Mouse (Mus musculus) cerebellum, adult 11-12 months (tissue): ENCODE results near the gene Carmil1.

Experiments used
- DNase-seq: peaks from one replicate; pipeline ENCODE4 v3.0.0; 2022

Carmil1 gene

DNA sequence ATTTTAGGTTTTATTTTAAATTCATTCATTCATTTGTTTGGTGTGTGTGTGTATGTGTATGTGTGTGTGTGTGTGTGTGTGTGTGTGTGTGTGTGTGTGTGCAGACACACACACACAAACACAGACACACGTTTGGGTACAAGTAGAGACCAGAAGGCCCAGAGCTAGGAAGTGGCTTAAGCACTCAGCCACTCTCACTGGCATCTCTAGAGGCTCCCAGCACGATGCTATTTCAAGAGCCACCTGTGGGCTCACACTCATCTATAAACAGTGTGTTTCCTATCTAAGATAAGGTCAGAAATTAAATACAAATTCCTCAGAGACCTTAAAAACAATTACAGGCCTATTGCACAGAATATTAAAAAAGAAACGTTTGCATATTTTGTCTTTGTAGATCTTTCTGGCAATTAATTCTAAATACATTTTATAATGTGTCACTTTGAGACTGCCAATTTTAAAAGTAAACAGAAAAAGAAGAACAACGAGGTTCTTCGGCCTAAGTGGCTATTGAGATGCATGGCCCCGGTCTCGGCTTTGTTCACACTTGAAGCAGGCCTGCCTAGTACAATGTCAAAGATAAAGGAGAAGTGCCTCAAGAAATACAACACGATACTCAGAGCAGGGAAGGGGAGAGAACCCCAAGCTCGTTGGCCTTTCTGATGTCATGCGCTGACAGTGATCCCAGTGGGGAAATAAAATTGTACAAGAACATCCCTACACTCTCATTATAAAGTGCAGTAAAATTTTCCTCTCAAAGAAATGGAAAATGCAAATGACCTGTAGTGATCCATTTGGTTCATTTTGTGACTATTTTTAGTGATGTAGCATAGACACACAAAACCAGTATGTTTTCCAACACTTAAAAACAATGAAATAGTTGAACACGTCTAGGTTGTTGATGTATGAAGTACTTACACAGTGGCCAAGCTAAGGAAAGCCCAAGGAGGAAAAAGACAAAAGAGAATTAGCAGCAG lies 179.2 kb downstream of the Carmil1 start:
- DNase-seq: no peak

DNA sequence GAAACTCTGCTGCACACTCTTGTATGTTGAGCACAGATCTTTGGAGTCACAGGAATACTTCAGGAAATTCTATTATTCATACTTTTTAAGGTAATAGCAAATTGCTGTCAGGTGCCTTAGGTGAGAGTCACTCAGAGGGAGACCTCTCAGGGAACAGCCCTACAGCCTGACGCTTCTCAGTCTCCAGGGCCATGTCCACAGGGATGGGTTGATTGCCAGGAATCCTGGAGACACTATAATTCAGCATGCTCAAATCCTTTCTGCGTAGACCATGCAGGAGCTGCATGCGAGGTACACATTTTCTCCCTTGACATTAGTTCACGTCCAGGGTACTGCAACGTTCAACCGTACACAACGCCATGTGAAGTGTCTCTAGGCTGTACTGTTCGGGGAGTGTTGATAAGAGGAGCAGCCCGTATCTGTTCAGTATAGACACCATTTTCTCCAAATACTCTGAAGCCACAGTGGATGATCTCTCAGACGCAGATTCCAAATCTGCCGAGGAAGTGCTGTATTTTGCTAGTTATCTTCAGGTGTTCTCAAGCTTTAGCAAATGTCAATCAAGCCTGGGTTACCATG lies 180.0 kb downstream of the Carmil1 start:
- DNase-seq: no peak

DNA sequence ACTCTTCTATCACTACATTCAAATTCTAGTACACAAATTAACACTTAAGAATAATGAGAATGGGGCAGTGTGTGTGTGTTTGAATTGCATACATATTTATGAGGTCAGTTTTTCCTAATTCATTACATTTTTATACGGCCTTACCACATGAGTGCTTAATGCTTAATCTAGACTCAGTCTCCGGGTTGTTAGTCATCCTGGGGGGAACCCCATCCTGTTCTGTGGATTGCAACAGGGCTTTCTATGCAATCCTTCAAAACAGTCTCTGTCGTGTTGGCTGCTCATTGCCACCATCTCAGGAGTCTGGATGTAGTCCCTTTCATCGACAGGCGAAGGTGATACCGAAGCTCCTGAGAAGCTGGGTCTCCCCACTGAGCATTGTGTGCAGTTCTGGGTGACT lies 184.0 kb downstream of the Carmil1 start:
- no peak for DNase-seq

DNA sequence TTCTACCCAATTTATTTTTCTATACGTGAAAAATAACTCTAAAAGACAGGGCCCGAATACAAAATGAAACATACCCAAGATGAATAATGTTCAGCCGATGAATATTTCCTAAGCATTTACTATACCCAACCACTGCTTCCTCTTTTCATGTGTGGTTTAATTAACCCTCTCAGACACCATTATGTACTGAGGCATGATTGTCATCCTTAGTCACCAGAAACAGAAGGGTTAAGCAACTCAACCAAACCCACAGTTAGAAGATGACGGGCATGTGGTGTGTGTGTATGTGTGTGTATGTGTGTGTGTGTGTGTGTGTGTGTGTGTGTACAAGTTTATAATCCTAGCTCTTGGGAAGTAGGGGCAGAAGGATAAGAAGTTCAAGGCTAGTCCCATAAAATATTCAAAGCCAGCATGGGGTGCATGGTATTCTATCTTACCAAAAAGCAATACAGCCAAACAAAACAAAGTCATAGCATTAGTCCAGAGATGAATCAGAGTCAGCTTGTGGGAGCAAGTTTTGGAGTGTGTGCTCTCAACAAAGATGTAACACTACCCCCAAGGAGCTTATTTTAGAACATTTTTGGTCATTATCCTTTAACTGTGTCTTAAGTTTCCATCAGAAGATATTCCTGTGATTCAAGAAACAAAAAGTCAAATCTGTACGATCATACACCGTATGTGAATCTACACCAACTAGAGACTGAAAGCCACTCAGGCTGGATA lies 185.6 kb downstream of the Carmil1 start:
- DNase-seq: no peak

DNA sequence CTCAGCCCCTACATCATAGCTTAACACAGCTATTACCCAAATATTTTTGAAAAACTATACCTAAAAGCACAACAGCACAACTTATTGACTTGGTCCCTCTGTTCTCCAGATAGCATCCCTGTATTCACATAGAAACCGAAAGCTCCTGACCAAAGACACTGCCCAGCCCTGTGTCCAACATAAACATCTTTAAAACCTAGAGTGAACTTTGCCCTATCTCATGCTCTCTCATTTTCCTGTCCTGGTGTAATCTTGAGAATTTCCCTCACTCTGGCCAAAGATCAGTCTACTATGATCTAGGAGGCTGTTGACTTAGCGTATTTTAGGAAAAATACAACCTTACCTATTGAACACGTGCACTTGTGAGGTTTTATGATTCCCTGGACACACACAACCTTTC lies 187.5 kb downstream of the Carmil1 start:
- no peak for DNase-seq

DNA sequence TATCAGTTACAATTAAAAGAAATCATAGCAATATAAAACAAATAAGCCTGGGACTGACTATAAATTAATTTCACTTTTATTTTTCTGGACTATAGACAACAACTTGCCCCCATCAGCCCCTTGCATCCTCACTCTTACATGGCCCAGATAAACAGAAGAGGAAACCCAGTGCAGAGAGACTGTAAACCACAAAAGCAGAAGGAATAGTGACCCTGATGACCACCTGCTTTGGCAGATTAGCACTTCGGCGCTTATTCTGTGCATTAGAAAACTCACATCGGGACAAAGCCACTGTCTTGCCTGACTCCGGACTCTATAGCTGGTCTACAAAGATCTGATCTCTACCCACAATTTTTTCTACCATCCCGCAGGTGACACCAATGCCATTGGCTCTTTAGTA lies 188.5 kb downstream of the Carmil1 start:
- no peak for DNase-seq

DNA sequence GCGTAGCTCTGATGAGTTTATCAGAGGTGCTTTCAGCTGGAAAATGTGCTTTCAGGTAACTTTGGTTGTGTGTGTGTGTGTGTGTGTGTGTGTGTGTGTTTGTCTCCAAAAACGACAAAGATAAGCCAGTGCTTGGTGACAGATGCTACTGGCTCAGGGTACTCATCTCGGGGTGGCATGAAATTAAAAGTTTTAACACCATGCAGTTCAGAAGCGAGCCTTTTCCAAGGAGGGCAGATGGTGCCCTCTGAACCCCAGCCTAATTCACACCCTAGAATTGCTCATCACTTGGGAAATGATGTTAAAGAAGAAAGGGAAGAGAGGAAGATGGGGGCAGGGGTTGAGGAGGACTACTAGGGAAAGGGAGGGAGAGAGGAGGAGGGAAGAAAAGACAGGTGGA lies 198.4 kb downstream of the Carmil1 start:
- no peak for DNase-seq

DNA sequence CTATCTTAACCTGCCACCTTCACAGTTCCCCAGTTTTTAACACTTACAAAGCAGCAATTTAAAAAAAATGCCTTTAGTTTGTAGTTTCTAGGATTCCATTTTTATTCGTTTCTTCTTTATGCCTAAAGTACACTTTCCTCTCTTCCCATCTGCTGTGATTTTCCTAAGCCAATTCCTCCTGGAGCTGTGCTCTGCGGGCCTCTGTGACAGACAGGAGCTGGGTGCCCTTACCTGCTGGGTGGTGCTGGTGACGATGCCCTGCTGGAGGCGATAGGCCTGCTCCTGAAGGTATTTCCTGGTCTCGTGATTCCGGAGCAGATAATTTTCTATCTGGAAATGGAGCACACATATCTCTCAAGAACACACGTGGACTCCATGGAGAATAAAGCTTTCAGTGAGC lies 198.9 kb downstream of the Carmil1 start:
- peak; percentile 33 for DNase-seq

DNA sequence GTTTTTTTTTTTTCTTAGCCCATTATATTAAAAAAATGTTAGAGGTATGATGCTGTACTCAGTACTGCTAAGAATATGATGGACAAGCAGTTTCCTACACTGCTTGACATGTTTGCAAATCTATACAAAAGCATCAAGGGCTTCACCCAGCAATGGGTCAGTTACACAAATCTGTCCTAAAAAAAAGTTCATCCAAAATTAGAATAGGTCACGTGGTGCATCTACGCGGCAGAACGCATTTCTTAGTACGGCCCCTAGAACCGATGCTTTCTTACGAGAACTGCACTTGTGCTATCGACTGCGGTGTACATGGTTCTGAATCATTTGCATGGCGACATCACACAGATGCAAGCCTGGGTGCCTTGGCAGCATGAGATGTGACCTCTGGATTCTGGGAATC lies 208.0 kb downstream of the Carmil1 start:
- DNase-seq: no peak

DNA sequence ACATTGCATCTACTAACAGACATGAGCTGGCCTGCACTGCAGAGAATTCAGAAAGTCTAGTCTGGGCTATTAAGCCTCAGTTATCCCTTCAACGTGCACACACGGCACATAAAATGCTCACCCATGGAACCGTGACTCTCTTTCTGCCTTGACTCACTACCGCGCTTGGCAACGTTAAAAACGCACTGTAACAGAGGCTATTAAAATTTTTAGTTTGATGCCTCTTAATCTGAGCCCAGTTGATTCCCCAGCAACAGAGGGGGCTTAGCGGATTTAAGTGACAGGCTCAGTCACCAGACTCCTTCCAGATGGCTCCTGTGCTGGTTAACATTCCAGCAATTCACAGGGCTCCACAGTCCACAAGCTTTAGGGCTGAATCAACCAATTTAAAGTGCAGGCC lies 213.0 kb downstream of the Carmil1 start:
- no peak for DNase-seq

DNA sequence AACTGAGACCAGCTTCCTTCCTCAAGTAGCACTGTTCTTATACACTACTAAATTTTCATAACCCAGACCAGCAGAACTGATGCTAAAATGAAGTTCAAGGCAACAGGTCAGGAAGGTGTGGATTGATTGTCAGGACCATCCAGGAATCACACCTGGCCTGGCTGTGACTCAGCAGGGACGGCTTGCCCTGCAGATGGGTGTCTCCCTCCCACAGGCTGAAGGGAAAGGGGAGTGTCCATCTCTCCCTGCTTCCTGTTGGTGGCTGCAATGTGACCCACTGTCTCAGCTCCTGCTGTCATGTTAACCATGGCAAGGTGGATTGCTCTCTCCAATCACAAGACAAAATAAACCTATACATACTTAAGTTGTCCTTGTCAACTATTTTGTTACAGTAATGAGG lies 215.1 kb downstream of the Carmil1 start:
- no peak for DNase-seq

DNA sequence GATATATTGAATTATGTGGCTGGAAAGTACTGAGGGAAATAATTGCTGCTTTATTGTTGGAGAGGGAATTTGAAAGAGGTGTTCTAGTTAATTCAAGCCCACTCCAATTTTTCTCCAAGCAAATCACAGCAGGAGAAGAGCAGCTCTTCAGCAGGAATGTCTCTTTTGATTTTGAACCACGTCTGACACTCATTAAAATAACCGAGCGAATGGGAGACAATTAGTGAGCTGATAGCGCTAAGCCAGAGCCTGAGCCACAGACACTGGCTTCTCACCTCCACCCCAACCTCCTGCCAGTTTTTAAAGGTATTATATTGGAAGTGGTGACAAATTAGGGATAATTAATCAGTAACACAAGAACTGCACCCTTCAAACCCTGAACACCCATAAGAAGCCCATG lies 217.8 kb downstream of the Carmil1 start:
- no peak for DNase-seq

DNA sequence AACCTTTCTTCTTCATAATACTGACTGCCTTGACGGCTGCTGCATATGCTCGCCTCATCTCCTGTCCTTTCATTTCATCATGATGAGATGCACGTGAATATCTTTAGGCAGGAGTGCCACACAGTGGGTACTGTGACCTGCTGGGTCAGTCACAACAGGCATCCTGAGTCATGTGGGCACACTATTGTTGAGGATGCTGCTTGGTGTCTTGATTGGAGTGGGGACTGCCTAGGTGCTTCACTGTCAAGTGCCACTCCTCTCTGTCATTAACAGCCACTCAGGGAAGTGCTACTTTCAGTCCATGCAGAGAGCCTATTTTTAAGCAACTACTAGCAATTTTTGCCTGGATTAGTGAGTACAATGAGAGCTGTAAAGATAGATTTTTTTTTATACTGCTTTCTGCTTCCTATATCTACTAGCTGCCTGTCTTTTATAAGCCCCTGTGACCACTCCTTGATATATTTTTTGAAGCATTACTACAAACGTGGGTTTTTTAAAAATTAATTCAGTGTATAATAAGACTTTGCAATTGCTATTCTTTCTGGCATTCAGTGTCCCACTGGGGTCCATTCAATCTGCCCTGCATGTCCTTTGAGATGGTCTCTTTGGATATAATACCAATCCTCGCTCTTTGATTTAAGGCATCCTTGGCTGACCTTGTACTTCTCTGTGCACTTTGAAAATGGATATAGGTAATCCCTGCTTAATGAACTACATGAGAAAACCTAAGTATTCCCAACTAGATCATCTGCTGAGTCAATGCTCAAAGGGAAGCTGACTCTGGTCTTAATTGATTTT lies 225.3 kb downstream of the Carmil1 start:
- DNase-seq: no peak

DNA sequence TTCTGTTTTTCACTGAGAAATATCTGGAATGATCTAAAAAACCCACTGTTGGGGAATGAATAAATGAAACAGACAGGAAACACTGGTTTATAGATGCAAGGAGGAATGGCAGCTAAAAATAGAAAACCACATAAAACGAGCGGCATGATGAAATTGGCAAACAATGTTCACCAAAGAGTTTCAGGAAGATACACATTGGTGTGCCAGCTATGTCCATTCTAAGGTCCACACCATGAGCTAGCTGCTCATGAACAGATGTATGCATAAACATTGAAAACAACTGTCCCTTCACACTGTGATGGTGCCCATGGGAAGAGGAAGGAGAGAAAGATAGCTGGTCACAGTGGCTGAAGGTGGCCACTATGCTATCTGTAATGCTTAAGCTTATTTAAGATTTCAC lies 229.1 kb downstream of the Carmil1 start:
- no peak for DNase-seq

DNA sequence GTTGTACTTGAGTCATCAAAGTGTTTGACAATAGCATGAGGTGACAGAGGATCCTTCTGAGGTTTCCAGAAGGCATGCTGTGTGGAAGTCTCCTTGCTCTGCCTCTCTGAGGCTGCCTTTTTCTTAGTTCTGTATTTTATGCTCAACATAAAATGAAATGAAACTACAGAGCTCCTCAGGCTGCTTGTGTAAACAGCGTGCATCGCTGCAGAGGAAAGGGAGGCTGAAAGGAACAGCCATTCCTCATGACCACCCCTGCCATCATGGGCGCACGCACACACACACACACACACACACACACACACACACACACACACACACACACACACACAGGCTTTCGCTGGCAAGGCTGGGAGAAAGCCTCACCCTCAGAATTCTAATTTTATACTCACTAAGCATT lies 230.3 kb downstream of the Carmil1 start:
- no peak for DNase-seq

DNA sequence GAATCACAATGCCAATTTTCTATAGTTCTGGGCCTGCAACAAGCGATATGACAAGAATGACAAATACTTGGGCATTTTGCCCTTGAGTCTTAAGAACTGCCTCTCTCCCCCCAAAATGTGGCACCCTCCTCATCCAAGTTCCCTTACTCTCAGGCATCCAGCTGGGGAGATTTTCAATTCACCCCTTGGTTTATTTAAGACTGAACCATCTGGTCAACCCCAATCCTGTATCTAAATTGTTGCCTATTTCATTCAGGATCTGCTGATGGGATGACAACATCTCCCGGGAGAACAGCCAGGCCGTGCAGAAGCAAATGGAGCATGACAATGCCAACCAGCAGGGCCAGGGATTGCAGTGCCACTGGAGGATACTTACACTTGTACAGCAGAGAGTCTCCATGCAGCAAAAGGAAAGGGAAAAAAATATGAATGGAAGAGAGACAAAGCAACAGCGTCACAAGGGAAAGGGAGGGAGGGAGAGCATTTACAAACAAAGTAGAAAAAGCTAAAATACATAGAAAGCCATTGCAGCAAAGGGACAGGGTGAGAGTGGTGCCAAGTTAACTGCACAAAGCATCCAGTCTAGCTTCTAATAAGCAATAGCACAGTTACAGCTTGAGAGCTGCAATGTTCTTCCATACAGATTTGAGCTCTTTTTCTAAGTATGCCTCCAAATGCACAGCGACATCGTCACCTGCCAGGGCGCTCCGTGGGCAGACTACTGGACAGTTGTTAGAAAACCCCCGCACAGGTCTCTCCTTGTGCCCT lies 231.1 kb downstream of the Carmil1 start:
- DNase-seq: peak; percentile 82

DNA sequence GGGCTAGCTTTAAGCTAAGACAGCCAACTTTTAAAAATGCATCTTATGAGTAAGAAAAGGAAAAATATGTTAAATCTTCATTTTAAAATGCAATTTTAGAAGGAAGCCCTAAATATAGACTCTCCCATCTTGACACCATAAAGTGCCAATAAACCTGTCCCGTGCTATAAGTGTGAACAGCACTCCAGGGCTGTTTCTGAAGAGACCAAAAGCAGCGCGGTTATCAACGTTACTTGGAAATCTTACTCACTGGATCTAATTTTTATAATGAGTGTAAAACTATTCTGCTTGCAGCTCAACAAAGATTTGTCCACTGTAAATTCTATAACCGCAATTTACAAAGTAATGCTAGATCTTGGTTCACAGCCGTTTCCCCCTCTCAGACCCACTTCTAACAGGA lies 232.0 kb downstream of the Carmil1 start:
- DNase-seq: no peak

DNA sequence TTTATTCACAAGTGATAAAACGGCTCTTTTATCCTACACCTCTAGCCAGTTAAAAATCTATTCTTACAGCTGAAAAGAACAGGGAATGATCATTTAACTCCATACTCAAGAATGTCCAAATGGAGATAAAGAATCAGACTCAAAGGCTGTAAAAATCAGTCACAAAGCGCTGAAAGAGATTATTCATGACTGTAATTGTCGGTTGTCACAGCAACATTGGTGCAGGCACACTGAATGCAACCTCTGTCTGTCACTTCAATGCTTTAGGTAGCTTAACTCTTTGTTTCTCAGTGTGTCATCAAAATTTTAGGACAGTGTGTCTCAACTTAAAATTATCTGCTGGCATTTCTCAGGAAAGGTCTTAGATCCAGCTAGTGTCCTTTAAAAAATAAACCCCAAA lies 235.3 kb downstream of the Carmil1 start:
- no peak for DNase-seq

DNA sequence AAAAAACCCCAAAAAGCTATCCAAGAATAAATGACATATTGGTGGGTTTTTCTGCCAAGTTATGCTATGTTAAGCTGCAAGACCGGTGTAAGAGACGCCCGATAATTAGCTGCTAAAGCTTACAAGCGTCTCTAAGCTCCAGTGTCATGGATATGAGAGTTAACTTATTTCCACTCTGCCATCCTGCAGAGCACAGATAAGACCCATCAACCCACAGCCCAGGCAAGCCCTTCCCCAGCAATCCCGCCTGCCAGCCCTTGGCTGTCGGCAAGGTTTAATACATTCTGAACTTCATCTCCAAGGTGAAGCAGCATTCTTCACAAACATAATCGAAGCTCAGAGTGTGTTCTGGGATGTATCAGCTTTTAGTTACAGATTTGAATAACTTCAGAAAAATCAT lies 240.4 kb downstream of the Carmil1 start:
- DNase-seq: no peak

DNA sequence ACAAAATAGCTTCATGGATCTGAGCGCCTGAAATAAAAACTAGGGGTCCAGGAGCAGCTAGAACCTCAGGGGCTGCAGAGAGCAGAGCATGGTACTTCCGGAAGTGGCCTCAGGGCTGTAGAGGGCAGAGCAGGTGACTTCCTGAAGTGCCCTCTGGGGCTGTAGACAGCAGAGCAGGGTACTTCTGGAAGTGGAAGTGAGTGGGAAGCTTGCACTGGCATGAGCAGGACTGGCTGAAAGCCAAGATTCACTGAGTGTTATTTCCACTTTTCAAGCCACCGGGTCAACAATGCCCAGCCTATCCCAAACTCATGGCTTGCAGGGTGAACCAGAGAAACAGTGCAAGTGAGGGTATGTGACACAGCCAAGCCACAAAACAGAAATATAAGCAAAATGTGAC lies 243.1 kb downstream of the Carmil1 start:
- no peak for DNase-seq

DNA sequence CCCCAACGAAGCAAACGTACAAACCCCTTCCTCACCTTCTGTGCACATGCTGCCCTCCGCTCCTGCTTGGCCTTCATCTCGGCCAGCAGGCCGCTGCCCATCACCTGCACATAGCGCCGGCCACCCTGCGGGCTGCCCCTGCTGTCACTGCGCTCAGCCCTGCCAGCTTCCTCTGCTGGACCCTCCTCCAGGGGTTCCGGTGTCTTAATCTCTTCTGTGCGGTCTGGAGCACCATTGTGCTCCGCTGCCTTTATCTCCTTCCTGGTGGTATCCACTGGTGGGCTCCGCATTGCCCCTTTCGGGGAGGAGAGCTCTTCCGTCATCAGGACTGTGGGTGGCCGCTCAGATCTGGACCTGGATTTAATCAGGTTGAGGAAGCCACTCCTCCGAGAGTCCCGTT lies 244.4 kb downstream of the Carmil1 start:
- no peak for DNase-seq
